Mouse (Mus musculus) neutrophil, adult 5-6 weeks (primary cell): ENCODE measurements around the gene Vps41. TPM values are rescaled to one million over a fixed set of nuclear protein-coding genes. Genes with fewer than 3 reads are reported as not detected.

ENCODE experiments used
- ATAC-seq: fragments of 151-379, 151-347 bp; 2 replicates; pipeline ENCODE4 v1.8.0; 2017; ENCODE audit warnings: mild to moderate bottlenecking, moderate TSS enrichment; ENCODE audit not compliant: insufficient number of reproducible peaks, poor library complexity, low FRiP score, severe bottlenecking; ENCODE audit errors: extremely low read depth
- total RNA-seq: library from RNA; stranded (forward); fragments of 200-1000 nt; gene quantifications from 2 replicates; pipeline ENCODE4 v1.2.3, GENCODE M21; 2017

The Vps41 gene
- total RNA-seq, 1 experiment from 2014 or later: 69.6 TPM

GRCm38 (mm10) chr13:18856026-18856802 lies 139.1 kb downstream of the Vps41 start:
- no peak for ATAC-seq

GRCm38 (mm10) chr13:18858183-18858582 lies 141.1 kb downstream of the Vps41 start:
- no peak for ATAC-seq

DNA sequence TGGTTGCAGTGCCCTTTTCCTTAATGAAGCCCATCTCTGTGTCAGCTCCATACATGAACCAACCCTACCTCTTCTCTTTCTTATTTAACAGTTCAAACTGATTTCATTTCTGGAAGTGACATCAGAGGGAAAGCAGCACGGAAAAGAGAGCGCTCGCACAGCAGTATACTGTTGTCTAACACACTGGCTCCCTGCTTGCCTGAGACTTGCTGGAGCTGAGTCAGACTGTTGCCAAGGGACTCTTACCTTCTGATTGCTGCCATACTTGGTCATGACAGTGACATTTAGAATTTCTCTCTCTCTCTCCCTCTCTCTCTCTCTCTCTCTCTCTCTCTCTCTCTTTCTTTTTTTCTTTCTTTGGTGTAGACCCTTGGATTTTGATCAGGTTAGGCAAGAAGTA lies 142.3 kb downstream of the Vps41 start:
- no peak for ATAC-seq

DNA sequence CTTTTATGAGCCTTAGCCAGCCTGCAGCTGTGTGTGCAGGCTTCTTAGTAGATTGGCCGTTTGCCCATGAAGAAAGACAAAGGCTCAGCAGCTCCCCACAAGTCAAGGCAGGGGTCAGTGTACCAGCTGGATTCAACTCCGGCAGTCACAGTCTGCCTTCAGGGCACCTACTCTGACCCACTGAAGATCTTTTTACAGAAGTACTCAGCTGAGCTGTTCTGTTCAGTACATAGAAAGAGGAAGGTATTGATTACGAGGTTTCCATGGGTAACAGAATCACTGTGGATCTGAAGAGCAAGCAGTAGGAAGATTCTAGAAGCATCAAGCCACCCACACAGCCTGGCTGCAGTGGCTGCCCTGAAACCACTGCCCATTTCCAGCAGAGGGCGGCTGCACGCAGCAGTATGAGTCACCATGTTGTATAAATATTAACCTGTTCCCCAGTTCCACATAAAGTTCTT lies 151.0 kb downstream of the Vps41 start:
- no peak for ATAC-seq

GRCm38 (mm10) chr13:18868825-18869224 lies 151.7 kb downstream of the Vps41 start:
- no peak for ATAC-seq

DNA sequence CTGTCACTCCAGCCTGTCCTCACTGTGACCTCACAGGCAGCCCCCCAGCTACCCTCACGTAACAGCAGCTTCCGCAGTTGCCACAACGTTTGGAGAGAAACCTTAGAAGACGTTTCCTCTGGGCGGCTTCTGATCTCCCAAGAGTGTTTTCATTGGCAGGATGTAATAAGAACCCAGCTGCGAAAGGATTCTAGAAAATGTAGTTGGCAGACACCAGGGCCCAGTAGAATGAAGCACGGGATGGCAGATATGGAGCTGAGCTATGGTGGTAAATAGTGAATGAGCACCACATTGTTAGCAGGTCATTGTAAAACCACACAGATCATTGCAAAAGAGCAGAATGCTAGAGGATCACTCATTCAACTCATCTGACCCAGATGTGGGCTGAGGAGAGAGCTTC lies 158.2 kb downstream of the Vps41 start:
- ATAC-seq: no peak

DNA sequence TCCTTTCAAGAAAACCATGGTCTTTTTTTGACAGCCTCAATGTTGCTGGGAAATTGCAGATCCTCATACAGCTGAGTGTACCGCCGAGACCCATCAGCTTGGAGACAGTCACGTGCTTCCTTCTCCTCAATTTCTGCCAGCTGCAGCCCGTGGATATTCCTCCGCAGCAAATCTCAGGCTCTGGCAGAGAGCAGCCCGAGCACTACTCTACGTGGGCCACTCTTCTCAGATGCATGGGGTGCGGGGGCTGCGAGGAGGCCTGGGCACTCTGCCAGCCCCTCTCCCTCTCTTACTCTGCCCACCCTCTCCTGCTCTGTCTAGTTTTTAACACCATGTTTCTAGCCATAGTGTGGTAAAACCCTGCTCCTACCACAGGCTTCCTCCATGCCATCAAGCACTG lies 175.8 kb downstream of the Vps41 start:
- ATAC-seq: no peak

- ATAC-seq: no peak
Observed at GRCm38 (mm10) chr13:18896789-18897188, 179.7 kb downstream of the Vps41 start.

DNA sequence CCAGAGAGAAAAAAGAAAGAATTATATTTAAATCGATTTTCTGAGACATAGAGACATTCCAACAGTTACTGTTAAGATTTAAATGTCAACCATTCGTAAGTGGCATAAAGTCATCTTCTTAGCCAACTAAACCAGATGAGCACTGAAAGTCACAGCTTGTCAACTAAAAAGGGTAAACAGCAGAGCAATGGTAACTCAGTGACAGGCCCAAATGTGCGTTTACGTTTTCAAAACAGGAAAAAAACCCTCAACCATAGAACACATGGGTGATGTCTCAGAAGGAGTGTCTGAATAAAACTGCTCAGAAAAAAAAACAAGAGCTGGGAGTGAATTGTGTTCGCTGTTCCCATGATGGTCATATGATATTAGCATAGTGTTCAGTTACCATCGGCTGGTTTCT lies 186.5 kb downstream of the Vps41 start:
- ATAC-seq: no peak

- ATAC-seq: no peak
Observed at GRCm38 (mm10) chr13:18914774-18915173, 197.7 kb downstream of the Vps41 start.

Other genes starting within 250 kb of the Vps41 start
- not detected in 2 replicates for gene Amph, start 230.9 kb downstream of the Vps41 start, total RNA-seq